Mouse (Mus musculus): ENCODE measurements at regions not wholly inside any gene's neighbourhood (a gene's known extent, or its start where the extent isn't known, plus 50 kb on each side); places are given as distances from the start of the nearest gene placed in this dataset.
"Not testable (repeated sequence)": the region's sequence is repeated elsewhere in the genome, so short reads cannot be mapped to it uniquely, and the experiment has no call there.

- DNase-seq: no peak
Measured at GRCm38 (mm10) chr16:9016040-9016761, 186.3 kb downstream of the 1810013L24Rik start.

- no peak for DNase-seq
Measured at GRCm38 (mm10) chr16:9016762-9017086, 186.8 kb downstream of the 1810013L24Rik start.

GRCm38 (mm10) chr16:9030717-9031116 lies 200.8 kb downstream of the 1810013L24Rik start:
- DNase-seq: no peak

- no peak for DNase-seq
Measured at GRCm38 (mm10) chr16:9043271-9043670, 213.4 kb downstream of the 1810013L24Rik start.

GRCm38 (mm10) chr16:9046864-9047263 lies 217.0 kb downstream of the 1810013L24Rik start:
- DNase-seq: no peak

- no peak for DNase-seq
Measured at GRCm38 (mm10) chr16:9054415-9054814, 224.5 kb downstream of the 1810013L24Rik start.

- DNase-seq: no peak
Measured at GRCm38 (mm10) chr16:9056430-9056829, 226.5 kb downstream of the 1810013L24Rik start.

- DNase-seq: no peak
Measured at GRCm38 (mm10) chr16:9071526-9071925, 241.6 kb downstream of the 1810013L24Rik start.

- not testable (repeated sequence) for DNase-seq
Measured at GRCm38 (mm10) chr16:9071956-9072355, 242.1 kb downstream of the 1810013L24Rik start.

- no peak for DNase-seq
Measured at GRCm38 (mm10) chr16:9074295-9074694, 244.4 kb downstream of the 1810013L24Rik start.

- DNase-seq: no peak
Measured at GRCm38 (mm10) chr16:9077451-9077850, 247.6 kb downstream of the 1810013L24Rik start.

GRCm38 (mm10) chr16:9078405-9078942 lies 248.6 kb downstream of the 1810013L24Rik start:
- no peak for DNase-seq

GRCm38 (mm10) chr16:9083040-9083439 lies 253.1 kb downstream of the 1810013L24Rik start:
- no peak for DNase-seq

- DNase-seq: no peak
Measured at GRCm38 (mm10) chr16:9083740-9084139, 253.8 kb downstream of the 1810013L24Rik start.

GRCm38 (mm10) chr16:9084581-9084980 lies 254.7 kb downstream of the 1810013L24Rik start:
- DNase-seq: no peak

- DNase-seq: no peak
Measured at GRCm38 (mm10) chr16:9085133-9085532, 255.2 kb downstream of the 1810013L24Rik start.

GRCm38 (mm10) chr16:9085977-9086376 lies 256.1 kb downstream of the 1810013L24Rik start:
- no peak for DNase-seq

- no peak for DNase-seq
Measured at GRCm38 (mm10) chr16:9091790-9092189, 261.9 kb downstream of the 1810013L24Rik start.

- DNase-seq: no peak
Measured at GRCm38 (mm10) chr16:9092191-9092848, 262.4 kb downstream of the 1810013L24Rik start.

GRCm38 (mm10) chr16:9093593-9093992 lies 263.7 kb downstream of the 1810013L24Rik start:
- no peak for DNase-seq

GRCm38 (mm10) chr16:9094201-9094600 lies 264.3 kb downstream of the 1810013L24Rik start:
- DNase-seq: no peak

GRCm38 (mm10) chr16:9106211-9106610 lies 276.3 kb downstream of the 1810013L24Rik start:
- no peak for DNase-seq

GRCm38 (mm10) chr16:9106676-9107075 lies 276.8 kb downstream of the 1810013L24Rik start:
- DNase-seq: not testable (repeated sequence)

GRCm38 (mm10) chr16:9113801-9114200 lies 283.9 kb downstream of the 1810013L24Rik start:
- DNase-seq: no peak
